Mouse (Mus musculus) R1 (cell line): ENCODE measurements around the gene Mrpl51.
A peak's percentile ranks its signal among the peaks of the same experiment; 100 is the strongest.

Source experiments
- DNase-seq: peaks from one replicate; pipeline ENCODE4 v3.0.0-alpha.2; 2018; ENCODE audit warnings: low read depth, low spot score

Mrpl51 gene

GRCm38 (mm10) chr6:125192016-125192714 lies 564 bp downstream of the Mrpl51 start:
- peak; percentile 98 for DNase-seq

- no peak for DNase-seq
Measured at GRCm38 (mm10) chr6:125192841-125193240, 1.2 kb downstream of the Mrpl51 start.

GRCm38 (mm10) chr6:125193390-125193789 lies 1.8 kb downstream of the Mrpl51 start:
- no peak for DNase-seq

GRCm38 (mm10) chr6:125195541-125196075 lies 4.0 kb downstream of the Mrpl51 start:
- peak; percentile 82 for DNase-seq

- DNase-seq = peak; percentile 92
Measured at GRCm38 (mm10) chr6:125196301-125196700, 4.7 kb downstream of the Mrpl51 start.

GRCm38 (mm10) chr6:125197166-125197565 lies 5.6 kb downstream of the Mrpl51 start:
- DNase-seq = no peak

- peak; percentile 65 for DNase-seq
Measured at GRCm38 (mm10) chr6:125210436-125210835, 18.8 kb downstream of the Mrpl51 start.

GRCm38 (mm10) chr6:125212621-125213020 lies 21.0 kb downstream of the Mrpl51 start:
- no peak for DNase-seq

- no peak for DNase-seq
Measured at GRCm38 (mm10) chr6:125213129-125213528, 21.5 kb downstream of the Mrpl51 start.

- DNase-seq = no peak
Measured at GRCm38 (mm10) chr6:125213715-125214114, 22.1 kb downstream of the Mrpl51 start.

- peak; percentile 99 for DNase-seq
Measured at GRCm38 (mm10) chr6:125215148-125215954, 23.8 kb downstream of the Mrpl51 start, which contains the start of gene Vamp1. Gene Vamp1 (plus strand): TSS chr6:125215551.

GRCm38 (mm10) chr6:125216898-125217297 lies 25.3 kb downstream of the Mrpl51 start:
- DNase-seq = no peak

GRCm38 (mm10) chr6:125217899-125218298 lies 26.3 kb downstream of the Mrpl51 start:
- DNase-seq = no peak

- DNase-seq = peak; percentile 80
Measured at GRCm38 (mm10) chr6:125218963-125219362, 27.4 kb downstream of the Mrpl51 start.

GRCm38 (mm10) chr6:125221115-125221745 lies 29.6 kb downstream of the Mrpl51 start:
- no peak for DNase-seq

- DNase-seq = no peak
Measured at GRCm38 (mm10) chr6:125222146-125222545, 30.5 kb downstream of the Mrpl51 start.

- no peak for DNase-seq
Measured at GRCm38 (mm10) chr6:125222577-125222976, 31.0 kb downstream of the Mrpl51 start.

GRCm38 (mm10) chr6:125225518-125226115 lies 34.0 kb downstream of the Mrpl51 start:
- peak; percentile 46 for DNase-seq

- DNase-seq = no peak
Measured at GRCm38 (mm10) chr6:125230571-125230970, 39.0 kb downstream of the Mrpl51 start.

- peak; percentile 73 for DNase-seq
Measured at GRCm38 (mm10) chr6:125231117-125232044, 39.8 kb downstream of the Mrpl51 start, which contains the start of gene Tapbpl. Gene Tapbpl (minus strand): TSS chr6:125231860.
